Mouse (Mus musculus) embryo, embryonic 10.5 days (tissue): ENCODE measurements around the gene Top1.
"Not testable (repeated sequence)": the region's sequence is repeated elsewhere in the genome, so short reads cannot be mapped to it uniquely, and the experiment has no call there.

Source experiments
- DNase-seq: peaks from one replicate; pipeline ENCODE4 v3.0.0-alpha.2; 2015; ENCODE audit warnings: low spot score

Gene Top1

DNA sequence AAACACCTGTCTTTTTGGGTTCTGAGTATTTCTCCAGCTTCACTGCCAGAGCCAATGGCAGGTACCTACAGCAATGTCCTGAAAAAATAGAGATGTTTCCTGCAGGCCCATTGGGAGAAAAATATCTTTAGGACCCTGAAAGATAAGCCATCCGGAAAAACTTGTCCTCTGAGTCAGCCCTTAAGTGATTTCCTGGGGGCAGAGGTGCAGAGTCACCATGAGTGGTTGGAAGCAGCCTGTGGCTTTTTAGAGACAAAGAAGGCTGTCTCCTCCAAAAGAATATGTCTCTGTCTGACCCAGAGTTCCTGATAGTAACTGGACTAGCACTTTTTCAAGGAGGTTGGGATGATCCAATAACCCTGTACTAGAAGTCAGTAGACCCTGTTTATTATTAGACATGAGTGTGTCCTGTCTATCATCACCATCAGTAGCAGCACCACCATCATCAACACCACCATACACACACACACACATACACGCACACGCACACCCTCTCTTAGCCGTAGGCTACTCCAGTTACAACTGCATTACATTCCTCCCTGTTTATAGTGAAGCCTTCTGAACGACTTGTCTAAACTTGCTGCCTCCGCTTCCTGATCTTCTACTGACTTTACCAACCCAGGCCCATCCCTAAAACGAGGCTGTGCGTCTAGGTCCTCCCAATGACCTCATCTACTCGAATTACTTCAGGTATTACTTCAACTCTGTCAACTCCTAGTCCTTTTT is 14.7 kb upstream of the Top1 start:
- DNase-seq: no peak

DNA sequence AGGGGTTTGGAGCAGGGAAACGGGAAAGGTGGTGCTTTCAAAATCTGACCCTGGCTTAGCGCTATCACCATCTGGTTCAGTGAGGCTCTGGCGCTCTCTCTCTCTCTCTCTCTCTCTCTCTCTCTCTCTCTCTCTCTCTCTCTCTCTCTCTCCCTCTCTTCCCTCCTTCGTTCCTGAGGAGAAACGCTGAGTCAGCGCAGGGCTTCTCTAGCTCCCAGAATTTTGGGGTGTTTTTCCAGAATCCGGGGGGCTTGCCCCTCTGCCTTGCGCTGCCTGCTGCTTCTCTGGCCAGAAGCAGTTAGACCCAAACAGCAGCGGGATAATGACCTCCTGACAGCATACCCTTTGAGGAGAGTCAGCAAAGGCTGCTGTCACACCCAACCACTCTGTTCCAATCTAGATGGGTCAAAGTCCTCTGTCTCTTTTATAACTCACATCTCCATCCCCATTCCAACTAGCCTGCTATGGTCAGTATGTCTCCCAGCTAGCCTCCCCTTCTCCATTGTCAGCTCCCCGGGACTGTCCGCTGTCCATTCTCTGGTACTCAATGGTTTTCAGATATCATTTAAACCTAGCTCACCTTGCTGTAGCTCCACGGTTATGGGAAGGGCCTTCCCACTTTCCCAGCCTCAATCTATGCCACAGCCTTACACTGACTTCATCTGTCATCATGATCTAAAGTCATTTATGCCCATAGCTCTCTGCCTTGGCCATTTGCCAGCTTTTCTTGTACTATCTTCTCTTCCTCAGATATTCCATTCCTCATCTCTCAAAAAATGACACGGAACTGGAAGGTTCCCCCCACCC is 5.6 kb upstream of the Top1 start:
- DNase-seq: no peak

- no peak for DNase-seq
These were observed 4.5 kb upstream of the Top1 start for GRCm38 (mm10) chr2:160641176-160641575.

- peak; percentile 63 for DNase-seq
These were observed 606 bp downstream of the Top1 start for GRCm38 (mm10) chr2:160646144-160646844.

GRCm38 (mm10) chr2:160646845-160647178 is 1.1 kb downstream of the Top1 start:
- DNase-seq: peak; percentile 64

DNA sequence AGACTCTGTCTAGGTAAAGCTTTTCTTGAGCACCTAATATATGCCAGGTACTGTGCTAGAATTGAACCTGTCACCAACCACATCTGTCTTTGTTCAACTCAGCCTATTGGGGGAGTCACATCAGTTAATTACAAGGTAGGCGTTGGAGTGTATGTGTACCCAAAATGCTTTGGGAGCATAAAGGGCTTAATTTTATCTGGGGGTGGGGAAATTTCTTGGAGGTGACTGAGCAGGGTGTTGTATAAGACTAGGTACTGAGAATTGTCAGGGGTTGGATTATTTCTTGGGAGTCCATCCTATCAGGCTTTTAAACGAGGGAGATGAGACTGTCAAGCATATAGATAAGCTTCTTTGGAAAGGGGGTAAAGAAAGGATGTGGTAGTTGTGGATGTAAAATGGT is 2.4 kb downstream of the Top1 start:
- DNase-seq: no peak

DNA sequence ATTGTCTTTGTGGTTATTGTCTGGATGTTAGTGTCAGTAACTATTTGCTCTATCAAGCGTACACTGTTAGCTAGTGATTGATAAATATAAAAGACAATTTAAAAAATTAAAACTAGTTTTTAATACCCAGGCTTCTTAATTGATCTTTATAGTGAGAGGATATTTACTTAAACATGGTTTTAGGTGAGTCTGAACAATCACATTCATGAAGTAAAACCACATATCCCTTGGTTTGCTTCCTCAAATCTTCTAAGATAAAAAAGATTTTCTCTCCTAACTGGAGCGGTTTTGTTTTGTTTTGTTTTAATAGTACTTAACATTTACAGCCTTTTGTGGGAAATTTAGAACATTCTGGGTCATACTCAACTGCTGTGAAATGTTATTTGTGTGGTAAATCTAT is 3.4 kb downstream of the Top1 start:
- no peak for DNase-seq

DNA sequence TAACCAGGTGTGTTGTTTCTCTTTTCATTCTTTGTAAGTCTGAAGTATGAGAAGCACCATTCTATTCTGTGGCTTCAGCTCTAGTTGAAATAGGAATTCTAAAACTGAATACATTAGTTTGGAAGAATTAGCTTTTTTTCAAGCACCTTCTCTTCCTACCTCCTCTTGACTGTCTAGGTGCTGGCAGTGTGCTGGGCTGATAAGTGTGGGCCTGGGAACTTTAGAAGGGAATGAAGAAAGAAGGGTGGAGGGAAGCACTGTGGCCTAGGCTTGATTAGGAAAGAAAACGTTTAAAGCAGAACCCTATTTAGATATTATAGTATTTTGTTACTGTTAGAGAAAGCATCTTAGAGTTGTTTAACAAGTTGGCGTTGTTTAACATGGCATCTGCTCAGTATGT is 5.5 kb downstream of the Top1 start:
- DNase-seq: no peak

GRCm38 (mm10) chr2:160653218-160653617 is 7.5 kb downstream of the Top1 start:
- no peak for DNase-seq

GRCm38 (mm10) chr2:160655561-160655960 is 9.9 kb downstream of the Top1 start:
- no peak for DNase-seq

DNA sequence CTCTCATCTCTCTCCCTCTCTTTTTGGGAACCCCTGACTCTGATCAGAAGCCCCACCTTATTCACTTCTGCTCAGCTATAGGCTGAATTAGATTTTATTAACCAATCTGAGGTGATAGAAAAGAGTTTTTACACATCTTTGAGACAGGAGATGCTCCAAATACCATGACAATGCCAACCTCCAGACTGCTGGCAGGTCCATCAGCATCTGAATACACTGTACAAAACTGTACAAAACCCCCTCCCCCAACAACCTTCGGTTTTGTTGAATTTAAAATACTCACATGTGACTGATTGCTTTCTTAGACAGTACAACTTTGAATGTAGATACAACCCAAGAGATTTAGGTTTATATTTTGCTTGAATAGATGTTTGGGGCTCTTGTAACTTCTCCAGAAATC is 10.5 kb downstream of the Top1 start:
- no peak for DNase-seq

DNA sequence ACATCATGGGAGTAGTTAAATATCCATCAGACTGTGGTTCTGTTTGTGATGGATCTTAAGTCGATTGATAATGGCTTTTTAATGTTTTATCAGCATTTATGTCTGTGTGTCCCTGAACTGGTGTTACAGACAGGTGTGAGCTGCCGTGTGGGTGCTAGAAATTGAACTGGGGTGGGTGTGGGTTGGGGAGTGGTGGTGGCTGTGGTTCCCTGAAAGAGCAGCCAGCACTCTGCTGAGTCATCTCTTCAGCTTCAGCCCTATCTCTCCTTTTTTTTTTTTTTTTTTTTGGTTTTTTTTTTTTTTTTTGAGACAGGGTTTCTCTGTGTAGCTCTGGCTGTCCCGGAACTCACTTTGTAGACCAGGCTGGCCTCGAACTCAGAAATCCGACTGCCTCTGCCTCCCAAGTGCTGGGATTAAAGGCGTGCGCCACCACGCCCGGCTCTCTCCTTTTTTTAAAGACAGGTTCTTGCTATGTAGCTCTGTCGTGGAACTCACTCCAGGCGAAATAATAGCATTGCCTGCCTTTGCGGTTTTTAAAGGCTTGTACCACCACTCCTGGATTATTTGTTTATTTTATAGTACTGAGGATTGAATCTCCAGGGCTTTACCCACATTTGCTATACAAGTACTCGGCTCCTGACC is 12.2 kb downstream of the Top1 start:
- no peak for DNase-seq

DNA sequence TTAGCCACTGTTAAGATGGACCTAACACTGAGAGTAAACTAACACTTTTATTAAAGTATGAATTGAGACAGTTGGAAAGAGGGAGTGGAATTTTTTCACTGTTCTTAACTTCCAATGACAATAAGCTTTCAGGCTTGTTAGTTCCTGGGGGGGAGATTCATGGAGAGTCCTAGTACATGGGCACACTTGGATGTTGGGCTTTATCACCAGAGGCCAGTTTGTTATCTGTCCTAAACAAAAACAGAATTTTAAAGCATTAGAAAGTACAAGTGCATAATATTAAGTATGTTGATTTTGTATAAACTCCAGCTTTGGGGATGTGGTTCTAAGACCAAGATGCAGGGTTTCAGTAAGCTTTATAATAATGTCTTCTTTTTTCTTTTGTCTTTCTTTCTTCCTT is 13.1 kb downstream of the Top1 start:
- no peak for DNase-seq

- DNase-seq: no peak
These were observed 18.7 kb downstream of the Top1 start for GRCm38 (mm10) chr2:160664421-160664820.

DNA sequence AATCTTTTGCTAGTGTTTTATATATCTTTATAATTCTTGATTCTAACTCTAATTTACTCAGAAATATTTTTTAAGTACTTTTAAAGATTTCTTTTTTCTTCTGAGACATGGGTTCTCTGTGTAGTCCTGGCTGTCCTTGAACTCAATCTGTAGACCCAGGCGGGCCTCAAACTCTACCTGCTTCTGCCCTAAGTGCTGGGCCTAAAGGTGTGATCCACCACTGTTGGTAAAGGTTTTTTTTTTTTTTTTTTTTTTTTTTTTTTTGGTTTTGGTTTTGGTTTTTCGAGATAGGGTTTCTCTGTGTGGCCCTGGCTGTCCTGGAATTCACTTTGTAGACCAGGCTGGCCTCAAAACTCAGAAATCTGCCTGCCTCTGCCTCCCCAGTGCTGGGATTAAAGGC is 19.3 kb downstream of the Top1 start:
- not testable (repeated sequence) for DNase-seq

- DNase-seq: no peak
These were observed 21.6 kb downstream of the Top1 start for GRCm38 (mm10) chr2:160667259-160667658.

- no peak for DNase-seq
These were observed 54.6 kb downstream of the Top1 start for GRCm38 (mm10) chr2:160700271-160700670.

DNA sequence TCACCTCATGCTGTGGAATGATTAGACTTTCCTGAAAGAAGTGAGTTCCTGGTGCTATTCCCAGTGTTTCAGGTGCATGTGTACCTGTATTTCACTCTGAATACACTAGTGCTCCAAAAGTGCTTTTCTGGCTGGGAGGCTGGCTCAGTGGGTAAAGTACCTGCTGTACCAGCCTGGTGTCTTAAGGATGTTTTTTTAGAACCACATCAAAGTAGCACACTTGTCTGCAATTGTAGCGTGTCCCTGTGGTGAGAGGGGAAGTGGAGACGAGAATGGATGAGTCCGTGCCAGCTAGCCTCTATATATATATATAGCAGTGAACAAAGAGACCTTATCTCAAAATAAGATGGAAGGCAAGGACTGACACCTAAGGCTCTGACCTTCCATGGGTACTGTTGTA is 55.9 kb downstream of the Top1 start:
- DNase-seq: no peak

DNA sequence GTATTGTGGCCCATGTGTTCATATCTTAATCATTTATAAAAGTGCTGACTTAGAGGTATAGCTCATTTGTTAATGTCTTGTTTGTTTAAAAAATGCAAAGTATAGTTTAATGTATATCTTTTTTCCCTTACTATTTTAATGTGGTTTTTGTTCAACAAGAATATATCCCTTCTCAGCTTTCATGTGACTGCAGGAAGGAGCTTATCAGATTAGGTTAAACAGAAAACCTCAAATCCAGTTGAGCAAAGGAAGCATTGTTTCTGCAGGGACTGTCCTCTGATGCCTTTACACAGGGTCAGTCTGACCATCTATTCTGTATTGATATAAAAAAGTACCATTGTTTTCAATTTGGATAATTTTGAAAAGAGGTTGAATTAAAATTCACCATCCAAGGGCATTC is 57.1 kb downstream of the Top1 start:
- no peak for DNase-seq

DNA sequence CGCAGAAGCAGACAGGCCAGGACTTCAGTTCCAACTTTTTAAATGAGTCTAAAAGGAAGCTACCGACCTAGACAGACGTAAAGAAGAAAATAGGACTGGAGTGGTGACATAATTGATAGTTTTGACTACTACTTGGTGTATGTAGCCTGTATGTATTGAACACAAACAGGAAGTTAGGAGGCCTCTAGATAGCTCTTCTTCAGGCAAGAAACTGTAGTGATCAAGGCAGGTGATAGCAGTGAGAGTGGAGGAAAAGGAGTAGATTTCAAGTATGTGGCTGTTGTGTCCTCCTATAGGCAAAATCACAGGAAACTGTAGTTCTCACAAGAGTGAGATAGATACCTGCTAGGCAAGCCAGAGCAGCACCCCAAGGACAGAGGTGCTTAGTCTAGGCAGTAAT is 62.0 kb downstream of the Top1 start:
- DNase-seq: no peak

- DNase-seq: no peak
These were observed 69.9 kb downstream of the Top1 start for GRCm38 (mm10) chr2:160715463-160716030.

- DNase-seq: peak; percentile 77
These were observed 71.6 kb downstream of the Top1 start for GRCm38 (mm10) chr2:160717269-160717668.
